Mouse (Mus musculus) hindbrain, embryonic 13.5 days (tissue): ENCODE data around the gene Slc9a9. TPM values are rescaled to one million over a fixed set of nuclear protein-coding genes. Genes with fewer than 3 reads are reported as not detected.

ENCODE experiments used
- ATAC-seq: fragments of 200-750 bp; cut with Nextera tagmentation; 2 replicates; pipeline ENCODE4 v1.8.0; 2017; ENCODE audit warnings: moderate TSS enrichment; ENCODE audit not compliant: low FRiP score
- H3K27ac ChIP-seq: fragments of 300-500 bp; sonication (generic); 2 replicates; pipeline ENCODE4 v1.5.1; 2015; ENCODE audit warnings: inconsistent platforms, mild to moderate bottlenecking, moderate library complexity
- H3K27me3 ChIP-seq: fragments of 300-500 bp; sonication (generic); 2 replicates; pipeline ENCODE4 v1.6.1; 2015; ENCODE audit warnings: mild to moderate bottlenecking, inconsistent platforms
- H3K36me3 ChIP-seq: fragments of 300-500 bp; sonication (generic); 2 replicates; pipeline ENCODE4 v1.6.1; 2015; ENCODE audit warnings: mild to moderate bottlenecking, inconsistent platforms
- H3K4me1 ChIP-seq: fragments of 300-500 bp; sonication (generic); replicated peaks from 2 replicates; pipeline ENCODE4 v1.6.1; 2015; ENCODE audit warnings: inconsistent platforms
- H3K4me2 ChIP-seq: fragments of 300-500 bp; sonication (generic); 2 replicates; pipeline ENCODE4 v1.6.1; 2015; ENCODE audit warnings: inconsistent platforms, mild to moderate bottlenecking, moderate library complexity
- H3K4me3 ChIP-seq: fragments of 300-500 bp; sonication (generic); 2 replicates; pipeline ENCODE4 v1.5.1; 2015; ENCODE audit warnings: mild to moderate bottlenecking, inconsistent platforms
- H3K9ac ChIP-seq: fragments of 300-500 bp; sonication (generic); 2 replicates; pipeline ENCODE4 v1.6.1; 2015; ENCODE audit warnings: mild to moderate bottlenecking, inconsistent platforms
- H3K9me3 ChIP-seq: fragments of 300-500 bp; sonication (generic); 2 replicates; pipeline ENCODE4 v1.6.1; 2016; ENCODE audit warnings: inconsistent platforms
- WGBS: fragments of 180-500 bp; shearing (Covaris S2); methylation state at CpG from one replicate; pipeline ENCODE4 v1.1.7; 2015; 5-methylcytosine and 5-hydroxymethylcytosine counted together
- microRNA-seq: library from miRNA; unstranded; fragments of <30 nt; microRNA quantifications from one replicate; pipeline ENCODE4, GENCODE M21; 2016
- polyA plus RNA-seq: library from polyadenylated mRNA; unstranded; fragments of >200 nt; fragmentation: Nextera tagmentation; extraction: Ambion mirVana; gene quantifications from 2 replicates; pipeline ENCODE4 v1.2.1, GENCODE M21; 2015

Gene Slc9a9
- polyA plus RNA-seq, 1 experiment from 2014 or later, result 6.0 TPM

GRCm38 (mm10) chr9:95279590-95280344, 610.1 kb downstream of the Slc9a9 start:
- Histone ChIP-seq H3K9me3 (no peaks in the 10 kb centered on the region; the same call in 1 of the 2 replicates), H3K27me3 (no peaks in the 10 kb centered on the region), H3K36me3 (no peaks in the 10 kb centered on the region), H3K4me1 (no peaks in the 10 kb centered on the region), H3K27ac (no peak overlapping the region), H3K4me2 (no peak overlapping the region), H3K4me3 (no peak overlapping the region), H3K9ac (no peak overlapping the region)
- no peak for ATAC-seq
- 80% methylated on average over 10 of the region's 10 CpGs for WGBS

Small RNA genes lying within 50 kb of the gene (microRNA-seq; reads per million reads assigned to microRNA genes)
- not detected for gene Mir7656

Other genes starting within 250 kb of the Slc9a9 start
- 6.0 and 6.4 TPM in 2 replicates for gene 1190002N15Rik, start 131.8 kb upstream of the Slc9a9 start, polyA plus RNA-seq